Mouse (Mus musculus) retina, adult 2 months (tissue): ENCODE results near the gene Il20rb.

ENCODE experiments used
- DNase-seq: peaks from one replicate; pipeline ENCODE4 v3.0.0-alpha.2; 2012; ENCODE audit warnings: low read depth, low spot score

Il20rb gene

GRCm38 (mm10) chr9:100470936-100471604 lies 15.5 kb downstream of the Il20rb start:
- no peak for DNase-seq

- DNase-seq, result no peak
Measured at GRCm38 (mm10) chr9:100470228-100470627, 16.4 kb downstream of the Il20rb start.

GRCm38 (mm10) chr9:100469681-100470080 lies 16.9 kb downstream of the Il20rb start:
- no peak for DNase-seq

- DNase-seq, result no peak
Measured at GRCm38 (mm10) chr9:100468151-100468550, 18.4 kb downstream of the Il20rb start.

GRCm38 (mm10) chr9:100467653-100468052 lies 18.9 kb downstream of the Il20rb start:
- no peak for DNase-seq

- DNase-seq, result no peak
Measured at GRCm38 (mm10) chr9:100466743-100467142, 19.8 kb downstream of the Il20rb start.

- no peak for DNase-seq
Measured at GRCm38 (mm10) chr9:100465988-100466387, 20.6 kb downstream of the Il20rb start.

- no peak for DNase-seq
Measured at GRCm38 (mm10) chr9:100465380-100465779, 21.2 kb downstream of the Il20rb start.

- DNase-seq, result no peak
Measured at GRCm38 (mm10) chr9:100463771-100464170, 22.8 kb downstream of the Il20rb start.

GRCm38 (mm10) chr9:100462098-100462497 lies 24.5 kb downstream of the Il20rb start:
- DNase-seq, result no peak

GRCm38 (mm10) chr9:100461671-100462070 lies 24.9 kb downstream of the Il20rb start:
- no peak for DNase-seq

- no peak for DNase-seq
Measured at GRCm38 (mm10) chr9:100460203-100460602, 26.4 kb downstream of the Il20rb start.

GRCm38 (mm10) chr9:100457971-100458681 lies 28.5 kb downstream of the Il20rb start:
- no peak for DNase-seq

- DNase-seq, result no peak
Measured at GRCm38 (mm10) chr9:100454664-100454993, 32.0 kb downstream of the Il20rb start.

- DNase-seq, result peak; percentile 42
Measured at GRCm38 (mm10) chr9:100453944-100454663, 32.5 kb downstream of the Il20rb start.

GRCm38 (mm10) chr9:100452432-100452831 lies 34.2 kb downstream of the Il20rb start:
- DNase-seq, result no peak

- no peak for DNase-seq
Measured at GRCm38 (mm10) chr9:100446059-100446686, 40.4 kb downstream of the Il20rb start.

- DNase-seq, result no peak
Measured at GRCm38 (mm10) chr9:100440111-100440790, 46.3 kb downstream of the Il20rb start.

GRCm38 (mm10) chr9:100439481-100439880 lies 47.1 kb downstream of the Il20rb start:
- DNase-seq, result no peak

- DNase-seq, result no peak
Measured at GRCm38 (mm10) chr9:100438994-100439393, 47.6 kb downstream of the Il20rb start.

GRCm38 (mm10) chr9:100436865-100437595 lies 49.6 kb downstream of the Il20rb start:
- DNase-seq, result no peak
